ENCODE assay signal across 15 mouse cellular contexts in genomic region chr6:146540386-146540785, GRCm38 (mm10).
"Had no signal": no experiment of that assay in that cellular context is flagged by ENCODE, and none has a peak within 500 bp of the region (broad histone marks: within the 10 kb centered on the region; RNA-seq: fewer than 3 reads in every experiment).

No protein-coding gene starts in this region.

- ATAC-seq: lung, postnatal 0 days; midbrain, embryonic 13.5 days; midbrain, embryonic 15.5 days had no signal

- H3K9me3 ChIP-seq: lung, embryonic 15.5 days; megakaryocyte, embryonic 14.5 days; midbrain, embryonic 13.5 days; midbrain, embryonic 15.5 days; neural tube, embryonic 12.5 days had no signal

- H3K9ac ChIP-seq: lung, embryonic 15.5 days; midbrain, embryonic 13.5 days; midbrain, embryonic 15.5 days; neural tube, embryonic 12.5 days had no signal

- DNase-seq: lung, adult 2 months; lung, postnatal 14 days; lung, postnatal 36 days; right cerebral cortex, postnatal 14 days; thymus, adult 18-20 months; thymus, postnatal 14 days; thymus, postnatal 36 days had no signal

- H3K4me2 ChIP-seq: lung, embryonic 15.5 days; midbrain, embryonic 11.5 days; midbrain, embryonic 13.5 days; midbrain, embryonic 15.5 days; neural tube, embryonic 12.5 days had no signal

- H3K4me3 ChIP-seq: lung, embryonic 15.5 days; megakaryocyte, embryonic 14.5 days; midbrain, embryonic 13.5 days; midbrain, embryonic 15.5 days; neural tube, embryonic 12.5 days had no signal

- H3K27me3 ChIP-seq: lung, embryonic 15.5 days; midbrain, embryonic 13.5 days; midbrain, embryonic 15.5 days; neural tube, embryonic 12.5 days had no signal

- H3K27ac ChIP-seq: lung, embryonic 15.5 days; macrophage; midbrain, embryonic 13.5 days; midbrain, embryonic 15.5 days; neural tube, embryonic 12.5 days had no signal

- H3K36me3 ChIP-seq: lung, embryonic 15.5 days; midbrain, embryonic 13.5 days; midbrain, embryonic 15.5 days; neural tube, embryonic 12.5 days had no signal

- H3K4me1 ChIP-seq: lung, embryonic 15.5 days; midbrain, embryonic 13.5 days; midbrain, embryonic 15.5 days; neural tube, embryonic 12.5 days had no signal
